Mouse (Mus musculus): ENCODE data around the gene Ggt1. TPM values are rescaled to one million over a fixed set of nuclear protein-coding genes. Genes with fewer than 3 reads are reported as not detected.

The Ggt1 gene
- total and polyA plus RNA-seq, 2 experiments from 2014 or later, result 2.3 to 3.8 TPM

- no peak overlapping the region for H3K4me2 ChIP-seq (ENCODE audit: low read depth)
- no peaks in the 10 kb centered on the region for H3K27me3 ChIP-seq (ENCODE audit: insufficient read depth, low read length)
- H3K27ac ChIP-seq (ENCODE audit: low read depth, low read length), result no peak overlapping the region
- no peak overlapping the region for H3K4me3 ChIP-seq (ENCODE audit: low read depth, low read length)
- 62% methylated on average over 8 of the region's 8 CpGs for WGBS
- no peak overlapping the region for H3K9ac ChIP-seq
- TF ChIP-seq CTCF (IDR thresholded peaks at IDR 0.05; ENCODE audit: low read depth), result no peak
- DNase-seq (peak; percentile 9), ATAC-seq (no peak)
- no peaks in the 10 kb centered on the region for H3K36me3 ChIP-seq (ENCODE audit: insufficient read depth)
- no peaks in the 10 kb centered on the region for H3K9me3 ChIP-seq (ENCODE audit: low read length)
- no peaks in the 10 kb centered on the region for H3K4me1 ChIP-seq (ENCODE audit: insufficient read depth)
Observed at GRCm38 (mm10) chr10:75595981-75596380, 34.6 kb downstream of the Ggt1 start.

- no peaks in the 10 kb centered on the region for H3K27me3 ChIP-seq (ENCODE audit: insufficient read depth, low read length)
- H3K27ac ChIP-seq (ENCODE audit: low read depth, low read length), result no peak overlapping the region
- ATAC-seq (no peak), DNase-seq (no peak)
- H3K9me3 ChIP-seq (ENCODE audit: low read length), result no peaks in the 10 kb centered on the region
- H3K4me3 ChIP-seq (ENCODE audit: low read depth, low read length), result no peak overlapping the region
- TF ChIP-seq CTCF (IDR thresholded peaks at IDR 0.05; ENCODE audit: low read depth), result no peak
- H3K4me2 ChIP-seq (ENCODE audit: low read depth), result no peak overlapping the region
- 85% methylated on average over 7 of the region's 7 CpGs for WGBS
- H3K4me1 ChIP-seq (ENCODE audit: insufficient read depth), result no peaks in the 10 kb centered on the region
- H3K36me3 ChIP-seq (ENCODE audit: insufficient read depth), result no peaks in the 10 kb centered on the region
- H3K9ac ChIP-seq, result no peak overlapping the region
Observed at GRCm38 (mm10) chr10:75600189-75600730, 38.9 kb downstream of the Ggt1 start.

GRCm38 (mm10) chr10:75605162-75605846 is 43.9 kb downstream of the Ggt1 start:
- H3K27me3 ChIP-seq (ENCODE audit: insufficient read depth, low read length), result no peaks in the 10 kb centered on the region
- TF ChIP-seq CTCF (IDR thresholded peaks at IDR 0.05; ENCODE audit: low read depth), result peak; percentile 25; the same call in 1 of the 2 replicates
- no peaks in the 10 kb centered on the region for H3K9me3 ChIP-seq (ENCODE audit: low read length)
- H3K4me3 ChIP-seq (ENCODE audit: low read depth, low read length), result no peak overlapping the region
- no peak for ATAC-seq
- WGBS, result 44% methylated on average over 11 of the region's 11 CpGs
- no peaks in the 10 kb centered on the region for H3K4me1 ChIP-seq (ENCODE audit: insufficient read depth)
- H3K36me3 ChIP-seq (ENCODE audit: insufficient read depth), result no peaks in the 10 kb centered on the region
- no peak overlapping the region for H3K9ac ChIP-seq
- H3K4me2 ChIP-seq (ENCODE audit: low read depth), result no peak overlapping the region
- no peak overlapping the region for H3K27ac ChIP-seq (ENCODE audit: low read depth, low read length)
- DNase-seq, result no peak

GRCm38 (mm10) chr10:75607253-75607652 is 45.8 kb downstream of the Ggt1 start:
- Histone ChIP-seq H3K4me2 (ENCODE audit: low read depth) (no peak overlapping the region), H3K36me3 (ENCODE audit: insufficient read depth) (no peaks in the 10 kb centered on the region), H3K27me3 (ENCODE audit: insufficient read depth, low read length) (no peaks in the 10 kb centered on the region), H3K4me3 (ENCODE audit: low read depth, low read length) (no peak overlapping the region), H3K4me1 (ENCODE audit: insufficient read depth) (no peaks in the 10 kb centered on the region), H3K9me3 (ENCODE audit: low read length) (no peaks in the 10 kb centered on the region), H3K27ac (ENCODE audit: low read depth, low read length) (no peak overlapping the region), H3K9ac (no peak overlapping the region)
- WGBS, result 95% methylated on average over 4 of the region's 4 CpGs
- DNase-seq (no peak), ATAC-seq (no peak)
- no peak for TF ChIP-seq CTCF (IDR thresholded peaks at IDR 0.05; ENCODE audit: low read depth)

DNA sequence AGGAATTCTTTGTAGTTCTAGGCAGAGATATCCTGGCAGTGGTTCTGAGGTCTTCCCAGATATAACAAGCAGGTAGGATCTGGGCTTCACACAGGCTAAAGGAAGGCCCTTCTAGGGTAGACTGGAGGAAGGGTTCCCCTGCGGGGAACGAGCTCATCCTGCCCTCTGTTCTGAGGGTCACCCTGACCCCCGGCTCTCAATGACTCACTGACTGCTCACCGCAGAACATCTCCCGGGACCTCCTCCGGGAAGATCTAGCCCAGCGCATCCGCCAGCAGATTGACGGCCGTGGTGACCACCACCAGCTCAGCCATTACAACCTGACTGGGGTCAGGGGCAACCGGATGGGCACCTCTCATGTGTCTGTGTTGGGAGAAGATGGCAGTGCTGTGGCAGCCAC is 47.6 kb downstream of the Ggt1 start:
- no peak for DNase-seq
- no peaks in the 10 kb centered on the region for H3K9me3 ChIP-seq (ENCODE audit: low read length)
- no peaks in the 10 kb centered on the region for H3K36me3 ChIP-seq (ENCODE audit: insufficient read depth)
- no peak overlapping the region for H3K4me3 ChIP-seq (ENCODE audit: low read depth, low read length)
- no peak overlapping the region for H3K4me2 ChIP-seq (ENCODE audit: low read depth)
- H3K27ac ChIP-seq (ENCODE audit: low read depth, low read length), result no peak overlapping the region
- H3K27me3 ChIP-seq (ENCODE audit: insufficient read depth, low read length), result no peaks in the 10 kb centered on the region
- no peak for TF ChIP-seq CTCF (IDR thresholded peaks at IDR 0.05; ENCODE audit: low read depth)
- H3K4me1 ChIP-seq (ENCODE audit: insufficient read depth), result no peaks in the 10 kb centered on the region
- 95% methylated on average over 11 of the region's 11 CpGs for WGBS
- ATAC-seq, result no peak
- H3K9ac ChIP-seq, result no peak overlapping the region

GRCm38 (mm10) chr10:75610486-75610885 is 49.1 kb downstream of the Ggt1 start:
- H3K4me3 ChIP-seq (ENCODE audit: low read depth, low read length), result no peak overlapping the region
- WGBS, result 66% methylated on average over 7 of the region's 7 CpGs
- no peak for DNase-seq
- H3K36me3 ChIP-seq (ENCODE audit: insufficient read depth), result no peaks in the 10 kb centered on the region
- no peaks in the 10 kb centered on the region for H3K27me3 ChIP-seq (ENCODE audit: insufficient read depth, low read length)
- H3K9ac ChIP-seq, result no peak overlapping the region
- H3K9me3 ChIP-seq (ENCODE audit: low read length), result no peaks in the 10 kb centered on the region
- no peaks in the 10 kb centered on the region for H3K4me1 ChIP-seq (ENCODE audit: insufficient read depth)
- no peak for ATAC-seq
- H3K27ac ChIP-seq (ENCODE audit: low read depth, low read length), result no peak overlapping the region
- TF ChIP-seq CTCF (IDR thresholded peaks at IDR 0.05; ENCODE audit: low read depth), result no peak
- H3K4me2 ChIP-seq (ENCODE audit: low read depth), result no peak overlapping the region

DNA sequence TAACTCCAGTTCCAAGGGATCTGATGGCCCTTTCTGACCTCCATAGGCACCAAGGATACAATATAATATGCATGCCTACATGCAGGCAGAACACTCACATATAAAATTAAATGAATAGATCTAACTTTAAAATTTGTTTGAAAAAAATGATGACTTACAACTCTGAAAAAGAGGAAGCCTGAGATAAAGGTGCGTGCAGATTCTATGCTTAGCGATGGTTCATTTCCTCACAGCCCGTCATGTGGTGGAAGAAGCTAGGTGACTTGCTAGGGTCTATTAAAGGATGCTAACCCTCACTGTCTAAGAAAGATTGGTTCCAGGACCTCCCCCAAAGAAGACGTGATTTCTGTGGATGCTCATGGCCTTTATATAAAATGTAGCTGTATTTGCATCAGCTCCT is 54.6 kb downstream of the Ggt1 start:
- H3K4me3 ChIP-seq (ENCODE audit: low read depth, low read length), result no peak overlapping the region
- no peak overlapping the region for H3K4me2 ChIP-seq (ENCODE audit: low read depth)
- H3K9ac ChIP-seq, result no peak overlapping the region
- H3K27me3 ChIP-seq (ENCODE audit: insufficient read depth, low read length), result no peaks in the 10 kb centered on the region
- TF ChIP-seq CTCF (IDR thresholded peaks at IDR 0.05; ENCODE audit: low read depth), result no peak
- no peaks in the 10 kb centered on the region for H3K36me3 ChIP-seq (ENCODE audit: insufficient read depth)
- 95% methylated on average over 4 of the region's 4 CpGs for WGBS
- H3K9me3 ChIP-seq (ENCODE audit: low read length), result no peaks in the 10 kb centered on the region
- no peak for ATAC-seq
- no peak overlapping the region for H3K27ac ChIP-seq (ENCODE audit: low read depth, low read length)
- DNase-seq, result no peak
- no peaks in the 10 kb centered on the region for H3K4me1 ChIP-seq (ENCODE audit: insufficient read depth)

Measured in forebrain, postnatal 0 days (tissue).